Mouse (Mus musculus) adrenal gland, postnatal 10 days (tissue): ENCODE data around the gene Cbr2. TPM values are rescaled to one million over a fixed set of nuclear protein-coding genes. Genes with fewer than 3 reads are reported as not detected.

ENCODE experiments used
- DNase-seq: peaks from one replicate; pipeline ENCODE4 v3.0.0; 2021; ENCODE audit warnings: mixed read lengths
- total RNA-seq, 2 experiments: library from RNA; stranded (reverse); gene quantifications; 2 replicates each; pipeline ENCODE4 v1.2.3; 2021

The Cbr2 gene
- total RNA-seq, 2 experiments from 2014 or later: 9.2 to 17.6 TPM

GRCm38 (mm10) chr11:120711980-120712604 lies 19.8 kb downstream of the Cbr2 start:
- no peak for DNase-seq

- DNase-seq: no peak
These were observed 21.2 kb downstream of the Cbr2 start for GRCm38 (mm10) chr11:120710672-120711071.

GRCm38 (mm10) chr11:120709551-120709950 lies 22.4 kb downstream of the Cbr2 start:
- DNase-seq: no peak

- DNase-seq: no peak
These were observed 23.9 kb downstream of the Cbr2 start for GRCm38 (mm10) chr11:120707969-120708368.

DNA sequence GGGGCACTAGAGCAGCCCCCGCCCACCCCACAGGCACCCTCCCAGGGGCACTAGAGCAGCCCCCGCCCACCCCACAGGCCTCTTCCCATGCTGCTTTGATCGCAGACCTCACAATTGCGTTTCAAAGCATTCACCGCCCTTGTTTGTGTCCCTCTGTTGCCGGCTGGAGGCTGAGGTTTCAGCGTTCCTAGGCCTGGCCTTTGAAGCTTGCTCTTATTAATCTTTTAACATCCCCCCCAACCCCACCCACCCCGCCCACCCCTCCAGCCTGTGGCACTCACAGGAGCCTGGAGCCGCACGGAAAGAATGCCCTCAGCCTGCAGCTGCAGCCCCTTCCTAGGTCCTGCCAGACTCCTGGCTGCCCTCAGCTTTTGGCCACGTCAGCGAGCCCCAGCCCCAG lies 24.7 kb downstream of the Cbr2 start:
- DNase-seq: no peak

- no peak for DNase-seq
These were observed 25.8 kb downstream of the Cbr2 start for GRCm38 (mm10) chr11:120706120-120706519.

DNA sequence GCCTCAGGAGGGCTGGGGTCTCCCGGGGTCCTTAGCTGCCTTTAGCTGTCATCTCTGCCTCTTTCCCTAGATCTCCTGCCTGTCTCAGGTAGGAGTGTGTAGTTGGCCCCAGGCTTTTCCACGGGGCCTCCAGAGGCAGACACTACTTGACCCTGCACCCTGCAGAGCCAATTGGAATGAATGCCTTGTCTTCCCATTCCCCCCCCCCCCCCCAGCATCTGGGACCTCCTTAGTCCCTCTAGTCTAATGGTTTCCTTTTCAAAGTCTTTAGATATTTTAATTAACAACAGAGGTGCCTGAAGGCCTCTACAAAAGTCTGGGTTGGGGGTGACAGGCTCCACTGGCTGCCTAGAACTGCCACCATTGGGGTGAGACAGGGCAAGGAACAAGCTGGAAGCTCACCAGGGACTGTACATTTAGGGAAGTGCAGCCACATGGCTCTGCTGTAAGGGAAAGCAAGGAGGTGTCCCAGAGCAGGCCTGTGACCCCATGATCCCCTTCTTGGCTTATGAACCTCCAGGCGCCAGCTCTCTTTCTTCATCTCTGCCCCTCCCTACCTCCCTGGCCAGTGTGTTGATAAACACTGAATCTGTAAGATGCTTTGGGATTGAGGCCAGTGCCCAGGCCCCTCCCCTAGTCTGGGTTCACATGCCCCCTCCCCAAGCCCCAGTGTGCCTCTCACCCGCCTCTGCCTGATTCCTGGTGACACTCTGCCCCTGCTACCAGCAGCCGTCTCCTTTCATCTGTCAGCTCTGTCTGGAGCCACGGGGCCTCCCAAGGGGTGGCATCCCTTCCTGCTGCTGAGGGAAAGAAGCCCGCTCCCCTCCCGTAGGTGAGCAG lies 27.2 kb downstream of the Cbr2 start:
- DNase-seq: no peak

DNA sequence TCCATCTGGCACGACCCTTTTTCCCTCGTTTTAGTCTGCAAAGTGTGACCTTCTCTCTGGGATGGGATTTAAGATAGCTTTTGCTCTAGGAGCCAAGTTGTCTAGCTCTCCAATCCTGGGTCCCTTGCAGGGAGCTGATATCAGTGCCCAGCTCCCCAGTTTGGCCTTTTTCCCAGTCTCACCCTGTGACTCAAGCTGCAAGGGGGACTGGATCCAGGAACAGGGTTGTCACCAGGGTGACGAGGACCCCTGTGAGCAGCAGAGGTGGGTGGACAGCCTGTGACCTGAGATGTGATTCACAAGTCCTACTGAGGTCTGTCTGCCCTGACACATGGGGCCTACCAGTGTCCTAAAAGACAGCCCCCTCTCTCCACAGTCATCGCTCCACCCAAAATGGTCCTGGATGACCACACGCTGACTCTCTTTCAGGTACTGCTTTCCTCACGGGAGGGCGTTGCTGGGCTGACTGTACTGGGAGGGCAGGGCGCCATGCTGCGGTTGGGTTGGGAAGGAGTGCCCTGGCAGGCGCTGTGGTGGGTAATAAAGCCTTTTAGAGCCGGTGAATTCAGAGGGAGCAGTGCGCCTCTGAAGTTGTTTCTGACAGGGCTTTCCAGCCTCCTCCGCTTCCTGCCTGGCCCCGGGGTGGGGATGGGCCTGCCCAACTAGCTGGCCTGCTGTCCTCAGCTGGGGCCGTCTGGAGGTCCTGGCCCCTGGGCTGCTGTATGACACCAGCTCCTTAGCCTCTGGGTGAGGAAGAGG lies 28.0 kb downstream of the Cbr2 start:
- DNase-seq: peak; percentile 70

DNA sequence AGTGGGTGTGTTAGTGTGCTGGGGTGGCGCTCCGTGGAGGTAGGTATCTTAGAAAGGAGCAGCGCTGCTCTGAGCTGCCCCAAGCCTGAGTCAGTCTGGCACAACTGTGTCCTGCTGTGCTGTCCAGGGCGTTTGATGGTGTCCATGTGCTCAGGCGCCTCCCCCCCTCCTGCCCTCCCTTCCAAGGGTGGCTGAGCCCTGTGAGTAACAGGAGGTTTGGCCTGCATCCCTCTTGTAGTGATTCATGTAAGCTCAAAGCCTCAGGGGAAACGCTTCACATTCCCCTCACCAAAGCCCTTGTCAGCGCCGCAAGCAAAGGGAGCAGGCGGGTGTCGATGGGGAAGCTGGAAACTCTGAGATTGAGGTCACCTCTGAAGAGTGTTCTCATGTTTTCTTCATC lies 34.2 kb downstream of the Cbr2 start:
- DNase-seq: peak; percentile 80

DNA sequence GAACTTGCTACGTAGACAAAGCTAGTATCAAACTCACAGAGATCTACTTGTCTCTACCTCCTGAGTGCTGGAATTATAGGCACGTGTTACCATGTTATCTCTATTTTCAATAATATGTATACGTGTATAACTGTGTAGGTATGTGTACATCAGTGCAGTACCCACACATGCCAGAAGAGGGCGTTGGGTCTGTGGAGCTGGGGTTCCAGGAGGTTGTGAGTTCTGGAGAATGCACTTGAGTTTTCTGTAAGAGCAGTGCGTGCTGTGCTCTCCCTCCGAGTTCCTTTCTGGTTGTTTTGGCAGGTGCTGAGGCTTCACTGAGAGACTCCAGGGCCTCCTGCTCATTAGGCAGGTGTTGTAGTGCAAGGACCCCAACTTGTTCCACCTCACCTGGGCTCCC lies 35.3 kb downstream of the Cbr2 start:
- DNase-seq: no peak

DNA sequence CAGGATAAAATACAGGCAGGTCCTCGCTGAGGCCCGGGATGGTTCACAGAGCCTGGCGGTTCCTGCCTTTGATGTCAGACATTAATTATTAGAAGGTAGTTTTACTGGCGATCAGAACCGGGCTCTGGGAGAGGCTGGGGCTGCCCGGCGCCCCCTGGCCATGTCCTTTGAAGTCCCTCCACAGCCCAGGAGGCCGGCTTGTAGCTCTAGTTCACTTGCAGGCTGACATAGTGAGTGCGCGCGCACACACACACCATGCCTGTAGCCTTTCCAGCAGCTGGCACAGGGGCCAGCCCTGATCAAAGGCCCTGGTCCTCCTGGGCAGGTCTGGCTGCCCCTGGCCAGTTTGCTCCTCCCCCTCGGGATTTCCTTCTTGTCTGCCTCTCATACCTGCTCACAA lies 36.3 kb downstream of the Cbr2 start:
- DNase-seq: peak; percentile 60

- DNase-seq: peak; percentile 56
These were observed 36.7 kb downstream of the Cbr2 start for GRCm38 (mm10) chr11:120695184-120695583.

GRCm38 (mm10) chr11:120693461-120693860 lies 38.5 kb downstream of the Cbr2 start:
- DNase-seq: no peak

DNA sequence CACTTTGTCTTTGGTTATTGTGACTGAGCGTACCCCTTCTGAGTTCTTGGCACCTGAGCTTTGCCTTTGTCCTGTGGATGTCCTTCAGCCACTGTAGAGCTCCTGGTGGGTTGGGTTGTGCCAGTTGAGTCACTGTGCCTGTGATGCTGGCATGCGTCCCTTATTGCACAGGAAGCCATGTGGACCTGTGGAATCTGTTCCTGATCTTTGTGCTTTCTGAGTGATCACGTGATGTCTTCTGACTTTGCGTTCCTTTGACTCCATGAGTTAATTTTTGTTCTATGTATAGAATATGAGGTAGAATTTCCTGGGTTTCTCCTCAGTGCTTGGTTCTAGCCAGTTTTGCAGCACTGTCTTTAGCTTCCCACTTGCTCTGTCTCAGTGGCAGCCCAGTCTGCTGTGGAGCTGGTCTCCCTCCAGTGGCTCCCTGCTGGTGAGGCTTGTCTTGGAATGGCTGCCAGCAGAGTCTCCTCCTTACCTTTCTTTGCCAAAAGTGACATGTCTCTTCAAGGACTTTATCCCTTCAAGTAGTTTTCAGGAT lies 39.4 kb downstream of the Cbr2 start:
- DNase-seq: no peak

- DNase-seq: no peak
These were observed 42.5 kb downstream of the Cbr2 start for GRCm38 (mm10) chr11:120689365-120689764.

GRCm38 (mm10) chr11:120686650-120687272 lies 45.2 kb downstream of the Cbr2 start:
- no peak for DNase-seq

DNA sequence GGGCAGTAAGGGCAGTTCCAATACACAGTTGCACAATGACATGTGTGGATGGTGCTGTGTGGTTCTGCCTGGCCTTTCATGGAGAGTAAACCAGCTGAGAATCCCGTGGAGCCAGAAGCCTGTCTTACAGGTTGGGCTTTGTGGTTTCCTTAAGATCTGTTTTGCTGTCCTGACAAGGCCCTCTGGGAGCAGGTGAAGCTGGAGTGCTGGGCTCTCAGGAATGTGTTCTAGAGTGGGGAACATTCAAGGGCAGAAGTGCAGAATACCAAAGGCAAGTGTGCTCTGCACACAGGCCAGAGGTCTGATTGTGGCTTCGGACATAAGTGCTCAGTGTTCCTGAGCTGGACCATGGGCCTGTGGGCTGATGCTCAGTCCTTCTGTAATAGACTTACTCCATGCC lies 47.3 kb downstream of the Cbr2 start:
- no peak for DNase-seq

DNA sequence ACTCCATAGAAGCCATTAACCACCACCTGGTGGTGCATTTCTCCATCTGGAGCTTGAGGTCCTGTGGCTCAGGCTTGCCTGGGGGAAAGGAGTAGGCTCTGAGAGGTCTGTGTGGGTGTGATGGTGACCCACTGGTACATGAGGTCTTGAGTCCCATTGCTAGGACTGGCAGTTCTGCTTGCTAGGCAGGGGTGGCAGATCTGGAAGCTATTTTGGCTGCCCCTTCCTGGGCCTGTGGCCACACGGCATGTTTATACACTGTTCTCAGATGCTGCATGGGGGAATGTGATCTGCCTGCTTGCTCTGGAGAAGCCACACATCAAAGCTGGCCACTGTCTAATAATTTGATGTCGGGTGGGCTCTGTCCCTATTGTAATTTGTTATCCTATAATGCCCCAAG lies 47.8 kb downstream of the Cbr2 start:
- DNase-seq: no peak

GRCm38 (mm10) chr11:120683536-120683935 lies 48.4 kb downstream of the Cbr2 start:
- no peak for DNase-seq

DNA sequence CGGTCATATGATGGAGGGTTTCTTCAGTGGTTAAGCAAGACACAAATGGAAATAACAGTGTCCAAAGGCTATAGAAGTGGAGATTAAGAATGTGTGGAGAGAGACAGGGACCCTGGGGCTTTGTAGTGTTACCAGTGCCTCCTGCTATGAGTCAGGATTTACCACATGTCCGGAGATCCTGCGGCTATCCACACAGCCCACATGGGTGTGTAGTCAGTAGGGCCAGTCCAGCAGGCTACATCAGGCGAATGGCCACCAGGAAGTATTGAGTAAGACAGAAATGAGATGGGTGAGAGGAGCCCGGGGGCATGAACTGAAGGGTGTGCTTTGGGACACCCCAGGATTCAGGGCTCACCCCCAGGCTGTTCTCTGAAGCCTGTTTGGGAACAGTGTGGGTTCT lies 49.2 kb downstream of the Cbr2 start:
- no peak for DNase-seq

DNA sequence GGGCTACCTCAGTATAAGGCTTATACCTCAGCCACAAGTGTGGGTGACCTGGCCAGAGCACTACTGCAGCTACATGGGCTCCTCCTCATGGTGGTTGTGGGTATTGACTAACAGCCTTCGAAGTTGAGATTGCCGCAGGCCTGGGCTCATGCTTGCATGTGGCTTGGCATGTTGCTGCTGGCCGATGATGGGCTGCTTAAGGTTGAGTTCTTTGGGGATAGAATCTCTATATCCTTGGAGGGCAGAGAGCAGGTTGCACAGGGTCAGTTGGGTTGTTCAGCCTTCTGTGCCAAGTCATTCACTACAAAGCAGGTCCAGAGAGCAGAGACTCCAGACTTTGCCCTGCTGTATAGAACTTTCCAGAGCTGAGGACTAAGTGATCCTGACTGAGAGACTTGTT lies 52.0 kb downstream of the Cbr2 start:
- peak; percentile 43 for DNase-seq
